Mouse (Mus musculus): ENCODE measurements around the gene 4930544D05Rik. TPM values are rescaled to one million over a fixed set of nuclear protein-coding genes. Genes with fewer than 3 reads are reported as not detected.

The 4930544D05Rik gene
- polyA plus RNA-seq, 1 experiment: not detected

DNA sequence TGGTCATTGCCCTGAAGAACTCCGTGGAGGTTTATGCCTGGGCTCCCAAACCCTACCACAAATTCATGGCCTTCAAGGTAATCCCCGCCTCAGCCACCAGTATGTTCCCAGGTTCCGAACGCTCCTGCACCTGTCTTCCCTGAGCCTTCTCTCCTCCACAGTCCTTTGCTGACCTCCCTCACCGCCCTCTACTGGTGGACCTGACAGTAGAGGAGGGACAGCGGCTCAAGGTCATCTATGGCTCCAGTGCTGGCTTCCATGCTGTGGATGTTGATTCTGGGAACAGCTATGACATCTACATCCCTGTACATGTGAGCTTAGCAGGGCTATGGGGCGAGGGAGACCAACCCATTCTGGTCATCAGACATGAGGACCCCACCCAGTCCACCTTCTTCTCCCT is 3.1 kb upstream of the 4930544D05Rik start:
- Histone ChIP-seq H3ac (ENCODE audit: control insufficient read depth, insufficient read length, low read depth) (no peak overlapping the region), H3K4me3 (ENCODE audit: insufficient read depth, poor library complexity, severe bottlenecking) (no peak overlapping the region), H3K79me2 (ENCODE audit: control insufficient read depth, insufficient read depth) (no peaks in the 10 kb centered on the region), H3K27me3 (ENCODE audit: control insufficient read depth, insufficient read depth, insufficient read length) (no peaks in the 10 kb centered on the region), H3K79me3 (ENCODE audit: low read depth) (no peaks in the 10 kb centered on the region), H3K36me3 (ENCODE audit: control insufficient read depth, insufficient read depth) (peaks cover 59% of the 10 kb centered on the region)
- TF ChIP-seq MYOG (IDR thresholded peaks at IDR 0.05; ENCODE audit: control insufficient read depth, extremely low read depth, insufficient read length): no peak
- no peak for TF ChIP-seq USF1 (IDR thresholded peaks at IDR 0.05; ENCODE audit: low read depth)
- TF ChIP-seq MYOD1 (IDR thresholded peaks at IDR 0.05; ENCODE audit: control insufficient read depth, insufficient read length, low read depth): no peak
- peak; percentile 2 for TF ChIP-seq CTCF (IDR thresholded peaks at IDR 0.05; ENCODE audit: control insufficient read depth, insufficient read depth, insufficient read length)
- no peak for TF ChIP-seq CEBPB (IDR thresholded peaks at IDR 0.05; ENCODE audit: low read depth)
- no peak for TF ChIP-seq MAX (IDR thresholded peaks at IDR 0.05)
- TF ChIP-seq FOSL1 (IDR thresholded peaks at IDR 0.05; ENCODE audit: insufficient read depth, low read length, poor library complexity, severe bottlenecking): no peak

DNA sequence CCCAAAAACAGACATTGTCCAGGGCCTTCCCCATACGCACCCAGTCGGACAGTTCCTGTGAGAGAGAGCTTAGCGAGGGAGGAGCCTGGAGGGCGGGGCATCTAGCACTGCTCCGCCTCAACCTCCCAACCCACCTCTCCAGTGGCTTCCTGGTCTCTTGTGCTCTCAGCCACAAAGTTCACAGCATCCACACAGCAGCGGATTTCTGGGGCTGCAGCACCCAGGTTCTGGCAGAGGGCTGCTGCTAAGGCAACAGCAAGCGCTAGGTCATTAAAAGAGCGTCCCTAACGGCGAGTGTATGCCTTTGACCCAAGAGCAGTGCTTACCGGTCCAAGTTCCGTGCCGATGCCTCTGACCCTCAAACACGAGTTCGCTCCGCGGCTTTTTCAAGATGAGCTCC is 574 bp upstream of the 4930544D05Rik start:
- no peak for TF ChIP-seq FOSL1 (IDR thresholded peaks at IDR 0.05; ENCODE audit: insufficient read depth, low read length, poor library complexity, severe bottlenecking)
- no peak for TF ChIP-seq MYOD1 (IDR thresholded peaks at IDR 0.05; ENCODE audit: control insufficient read depth, insufficient read length, low read depth)
- TF ChIP-seq CEBPB (IDR thresholded peaks at IDR 0.05; ENCODE audit: low read depth): no peak
- no peak for TF ChIP-seq USF1 (IDR thresholded peaks at IDR 0.05; ENCODE audit: low read depth)
- TF ChIP-seq MYOG (IDR thresholded peaks at IDR 0.05; ENCODE audit: control insufficient read depth, extremely low read depth, insufficient read length): no peak
- no peak for TF ChIP-seq CTCF (IDR thresholded peaks at IDR 0.05; ENCODE audit: control insufficient read depth, insufficient read depth, insufficient read length)
- no peak for TF ChIP-seq MAX (IDR thresholded peaks at IDR 0.05)
- peaks cover 34% of the 10 kb centered on the region for H3K36me3 ChIP-seq (ENCODE audit: control insufficient read depth, insufficient read depth)
- no peaks in the 10 kb centered on the region for H3K79me2 ChIP-seq (ENCODE audit: control insufficient read depth, insufficient read depth)
- no peaks in the 10 kb centered on the region for H3K79me3 ChIP-seq (ENCODE audit: low read depth)
- no peak overlapping the region for H3K4me3 ChIP-seq (ENCODE audit: insufficient read depth, poor library complexity, severe bottlenecking)
- no peaks in the 10 kb centered on the region for H3K27me3 ChIP-seq (ENCODE audit: control insufficient read depth, insufficient read depth, insufficient read length)
- no peak overlapping the region for H3ac ChIP-seq (ENCODE audit: control insufficient read depth, insufficient read length, low read depth)

DNA sequence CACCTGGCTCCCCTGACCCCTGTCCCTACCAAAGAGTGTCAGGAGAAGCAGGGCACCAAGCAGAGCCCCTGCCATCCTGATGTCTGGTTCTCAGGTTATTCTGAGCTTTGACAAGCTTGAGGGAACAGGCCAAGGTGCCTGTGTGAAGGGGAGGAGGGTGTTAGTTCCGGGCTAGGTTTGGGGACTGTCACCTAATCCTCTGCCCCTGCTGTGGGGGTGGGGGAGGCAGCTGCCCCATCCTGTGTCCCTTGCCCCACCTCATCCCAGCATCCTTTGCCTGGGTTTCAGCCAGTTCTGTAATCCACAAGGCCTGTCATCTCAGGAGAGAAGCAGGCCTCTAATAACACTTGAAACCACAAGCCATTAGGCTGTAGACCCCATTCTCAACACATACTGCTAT is 3.5 kb downstream of the 4930544D05Rik start, which contains the start of gene Chrne:
Gene Chrne (minus strand): TSS at position 116 of the 400 bp plus-strand sequence.
- Histone ChIP-seq H3K79me3 (ENCODE audit: low read depth) (no peaks in the 10 kb centered on the region), H3K36me3 (ENCODE audit: control insufficient read depth, insufficient read depth) (no peaks in the 10 kb centered on the region), H3K79me2 (ENCODE audit: control insufficient read depth, insufficient read depth) (no peaks in the 10 kb centered on the region), H3K4me3 (ENCODE audit: insufficient read depth, poor library complexity, severe bottlenecking) (no peak within 1 kb of the TSS), H3ac (ENCODE audit: control insufficient read depth, insufficient read length, low read depth) (no peak within 1 kb of the TSS), H3K27me3 (ENCODE audit: control insufficient read depth, insufficient read depth, insufficient read length) (no peaks in the 10 kb centered on the region)
- TF ChIP-seq MYOD1 (IDR thresholded peaks at IDR 0.05; ENCODE audit: control insufficient read depth, insufficient read length, low read depth) (no peak), USF1 (IDR thresholded peaks at IDR 0.05; ENCODE audit: low read depth) (no peak), MAX (IDR thresholded peaks at IDR 0.05) (no peak), CEBPB (IDR thresholded peaks at IDR 0.05; ENCODE audit: low read depth) (no peak)

DNA sequence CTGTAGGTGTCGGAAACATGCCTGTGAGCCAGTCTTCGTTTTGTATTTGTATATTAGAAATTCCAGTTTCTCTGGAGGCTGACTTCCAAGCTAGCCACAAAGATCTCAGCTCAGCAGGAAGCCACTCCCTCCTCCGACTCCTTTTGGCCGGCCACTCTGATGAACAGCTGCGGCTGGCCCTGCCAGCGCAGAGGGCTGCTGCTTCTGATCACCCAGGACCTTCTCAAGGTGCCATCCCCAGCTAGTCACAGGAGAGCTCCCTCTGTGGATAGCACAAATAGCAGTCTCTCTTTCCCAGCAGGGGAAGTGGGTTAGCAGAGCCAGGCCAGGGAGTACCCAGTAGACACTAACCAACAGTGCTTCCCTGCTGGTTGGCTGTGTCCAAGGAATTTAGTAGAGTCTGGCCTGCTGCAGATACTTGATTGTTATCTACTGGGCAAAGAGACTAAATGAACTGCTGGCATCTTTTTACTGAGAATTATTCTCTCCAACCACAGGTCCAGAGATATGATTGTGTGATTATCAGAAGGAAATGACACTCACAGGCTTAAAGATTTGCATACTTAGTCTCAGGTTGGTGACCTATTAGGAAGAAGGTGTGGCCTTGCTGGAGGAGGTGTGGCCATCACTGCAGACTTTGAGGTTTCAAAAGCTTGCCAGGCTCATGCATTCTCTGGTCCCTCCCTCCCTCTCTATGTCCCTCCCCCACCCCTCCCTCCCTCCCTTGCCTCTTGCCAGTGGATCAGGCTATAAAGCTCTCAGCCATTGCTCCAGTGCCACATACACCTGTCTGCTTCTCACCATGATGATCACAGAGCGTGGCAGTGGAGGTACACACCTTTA is 6.5 kb downstream of the 4930544D05Rik start:
- H3ac ChIP-seq (ENCODE audit: control insufficient read depth, insufficient read length, low read depth): no peak overlapping the region
- no peaks in the 10 kb centered on the region for H3K79me2 ChIP-seq (ENCODE audit: control insufficient read depth, insufficient read depth)
- H3K4me3 ChIP-seq (ENCODE audit: insufficient read depth, poor library complexity, severe bottlenecking): no peak overlapping the region
- H3K36me3 ChIP-seq (ENCODE audit: control insufficient read depth, insufficient read depth): no peaks in the 10 kb centered on the region
- TF ChIP-seq MYOD1 (IDR thresholded peaks at IDR 0.05; ENCODE audit: control insufficient read depth, insufficient read length, low read depth) (peak; percentile 38), FOSL1 (IDR thresholded peaks at IDR 0.05; ENCODE audit: insufficient read depth, low read length, poor library complexity, severe bottlenecking) (no peak)
- no peaks in the 10 kb centered on the region for H3K79me3 ChIP-seq (ENCODE audit: low read depth)
- no peaks in the 10 kb centered on the region for H3K27me3 ChIP-seq (ENCODE audit: control insufficient read depth, insufficient read depth, insufficient read length)

DNA sequence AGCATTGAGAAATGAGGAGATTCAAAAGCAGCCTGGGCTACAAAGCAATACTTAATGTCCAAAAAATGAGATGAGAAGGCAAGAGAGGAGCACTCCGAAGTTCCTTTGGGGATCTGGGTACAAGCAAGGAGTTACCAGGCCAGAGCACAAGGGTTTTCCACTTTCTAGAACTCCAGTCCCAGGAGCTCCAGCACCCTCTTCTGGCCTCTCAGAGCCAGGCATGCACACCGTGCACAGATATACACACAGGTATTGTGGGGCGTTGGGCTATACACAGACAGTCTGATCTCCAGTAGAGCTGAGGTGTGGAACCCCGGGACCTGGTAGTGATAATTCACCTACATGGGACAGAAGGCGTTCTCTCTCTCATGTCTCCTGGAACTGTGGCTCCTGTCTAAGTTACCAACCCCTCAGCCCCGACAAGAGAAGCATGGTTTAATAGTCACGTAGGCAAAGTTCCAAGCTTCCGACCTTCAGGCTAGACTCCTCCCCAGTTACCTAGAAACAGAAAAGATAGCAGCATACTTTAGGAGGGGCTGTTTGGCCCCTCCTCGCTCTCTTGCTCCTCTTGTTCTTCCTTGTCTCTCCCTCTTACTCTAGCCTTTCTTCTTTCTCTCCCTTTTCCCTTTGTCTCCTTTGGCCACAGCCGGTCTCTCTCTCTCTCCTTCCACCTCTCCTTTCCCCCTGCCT is 7.5 kb downstream of the 4930544D05Rik start:
- H3ac ChIP-seq (ENCODE audit: control insufficient read depth, insufficient read length, low read depth): no peak overlapping the region
- no peaks in the 10 kb centered on the region for H3K79me3 ChIP-seq (ENCODE audit: low read depth)
- H3K36me3 ChIP-seq (ENCODE audit: control insufficient read depth, insufficient read depth): no peaks in the 10 kb centered on the region
- no peak for TF ChIP-seq MYOG (IDR thresholded peaks at IDR 0.05; ENCODE audit: control insufficient read depth, extremely low read depth, insufficient read length)
- TF ChIP-seq FOSL1 (IDR thresholded peaks at IDR 0.05; ENCODE audit: insufficient read depth, low read length, poor library complexity, severe bottlenecking): no peak
- no peak for TF ChIP-seq USF1 (IDR thresholded peaks at IDR 0.05; ENCODE audit: low read depth)
- TF ChIP-seq MAX (IDR thresholded peaks at IDR 0.05): no peak
- no peak for TF ChIP-seq MYOD1 (IDR thresholded peaks at IDR 0.05; ENCODE audit: control insufficient read depth, insufficient read length, low read depth)
- TF ChIP-seq CTCF (IDR thresholded peaks at IDR 0.05; ENCODE audit: control insufficient read depth, insufficient read depth, insufficient read length): no peak
- TF ChIP-seq CEBPB (IDR thresholded peaks at IDR 0.05; ENCODE audit: low read depth): no peak
- H3K79me2 ChIP-seq (ENCODE audit: control insufficient read depth, insufficient read depth): no peaks in the 10 kb centered on the region
- H3K4me3 ChIP-seq (ENCODE audit: insufficient read depth, poor library complexity, severe bottlenecking): no peak overlapping the region
- H3K27me3 ChIP-seq (ENCODE audit: control insufficient read depth, insufficient read depth, insufficient read length): no peaks in the 10 kb centered on the region
